Mouse (Mus musculus) cerebellum, adult 2 months (tissue): ENCODE measurements at regions not wholly inside any gene's neighbourhood (a gene's known extent, or its start where the extent isn't known, plus 50 kb on each side); places are given as distances from the start of the nearest gene placed in this dataset.

Experiments used
- DNase-seq, 2 experiments: peaks; one replicate each; pipeline ENCODE4 v3.0.0; 2021
- H3K27ac ChIP-seq: fragments of 200-500 bp; 2 replicates; pipeline ENCODE4 v1.5.1; 2012; ENCODE audit warnings: low read length, control low read depth, inconsistent platforms; ENCODE audit not compliant: insufficient read depth
- H3K27me3 ChIP-seq: fragments of 200-500 bp; 2 replicates; pipeline ENCODE4 v1.6.1; 2012; ENCODE audit warnings: inconsistent platforms, mild to moderate bottlenecking, low read length, moderate library complexity; ENCODE audit not compliant: control insufficient read depth, insufficient read depth
- H3K4me1 ChIP-seq: fragments of 200-500 bp; 2 replicates; pipeline ENCODE4 v1.6.1; 2011; ENCODE audit warnings: low read length; ENCODE audit not compliant: control insufficient read depth, insufficient read depth
- H3K4me3 ChIP-seq: fragments of 200-500 bp; replicated peaks from 2 replicates; pipeline ENCODE3; 2011; ENCODE audit warnings: mild to moderate bottlenecking, low read depth, low read length, control low read depth; ENCODE audit not compliant: insufficient read depth
- CTCF ChIP-seq: fragments of 200-500 bp; IDR thresholded peaks from 2 replicates; pipeline ENCODE4 v1.5.1; 2011; ENCODE audit warnings: low read depth, mild to moderate bottlenecking, control low read depth, low read length, moderate library complexity, borderline replicate concordance; ENCODE audit not compliant: insufficient read depth
- POLR2A ChIP-seq: fragments of 200-500 bp; IDR thresholded peaks from 2 replicates; pipeline ENCODE4 v1.6.1; 2011; ENCODE audit warnings: low read length, control low read depth, borderline replicate concordance; ENCODE audit not compliant: insufficient read depth
- WGBS: fragments of 180-500 bp; shearing (Covaris S2); methylation state at CpG from one replicate; pipeline ENCODE4 v1.1.7; 2018; 5-methylcytosine and 5-hydroxymethylcytosine counted together

DNA sequence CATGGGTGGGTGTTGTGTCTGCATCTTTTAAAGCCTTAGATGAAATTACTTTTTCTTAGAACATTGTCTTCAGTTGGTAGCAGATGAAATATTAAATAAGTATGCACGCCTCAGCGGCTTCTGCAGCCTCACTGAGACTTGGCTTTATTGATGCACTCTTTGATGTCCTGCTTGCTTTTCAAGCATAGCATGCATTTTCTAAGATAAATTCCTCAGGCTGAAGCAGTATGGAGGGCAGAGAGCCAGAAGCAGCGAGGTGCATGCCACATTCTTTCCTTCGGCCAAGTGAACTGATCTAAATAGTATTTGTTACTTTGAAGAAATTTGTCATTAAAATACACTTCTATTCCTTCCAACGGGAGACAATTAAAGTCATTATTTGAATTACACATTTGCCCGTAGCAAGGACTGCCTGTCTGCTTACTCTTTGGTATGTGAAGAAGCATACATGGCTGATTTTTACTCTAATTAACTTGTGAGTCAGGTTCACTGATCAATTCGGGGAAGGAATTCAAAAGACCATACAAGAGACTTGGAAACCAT is 224.3 kb upstream of the Nrsn1 start:
- Histone ChIP-seq H3K4me3 (no peak overlapping the region), H3K27me3 (no peaks in the 10 kb centered on the region), H3K27ac (no peak overlapping the region), H3K4me1 (no peaks in the 10 kb centered on the region)
- TF ChIP-seq CTCF = no peak
- DNase-seq = no peak
- WGBS = 8% methylated on average over 7 of the region's 7 CpGs

GRCm38 (mm10) chr13:25490036-25490435 is 219.7 kb upstream of the Nrsn1 start:
- no peaks in the 10 kb centered on the region for H3K4me1 ChIP-seq
- H3K4me3 ChIP-seq = no peak overlapping the region
- no peak for DNase-seq
- TF ChIP-seq CTCF (no peak), POLR2A (no peak)
- H3K27ac ChIP-seq = no peak overlapping the region
- no peaks in the 10 kb centered on the region for H3K27me3 ChIP-seq
- WGBS = 64% methylated on average over 4 of the region's 4 CpGs

DNA sequence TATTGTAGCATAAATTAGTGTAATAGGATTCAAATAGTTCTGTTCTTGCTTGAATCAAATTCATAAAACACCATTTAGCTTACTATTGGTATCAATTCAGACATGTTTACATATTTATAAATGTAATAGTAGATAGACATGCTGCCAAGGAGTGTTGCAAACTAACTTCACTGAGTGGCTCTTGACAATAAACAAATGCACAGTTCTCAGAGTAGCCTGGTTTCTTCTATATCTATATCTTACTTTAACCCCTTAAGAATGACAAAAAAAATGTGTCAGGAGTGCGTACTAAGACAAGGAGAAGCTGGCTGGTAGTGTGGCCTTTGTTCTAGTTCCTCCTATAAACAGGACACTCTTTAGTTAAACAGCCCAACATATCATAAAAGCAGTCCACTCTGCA is 213.0 kb upstream of the Nrsn1 start:
- DNase-seq = no peak
- Histone ChIP-seq H3K4me1 (no peaks in the 10 kb centered on the region), H3K4me3 (no peak overlapping the region), H3K27ac (no peak overlapping the region), H3K27me3 (no peaks in the 10 kb centered on the region)
- TF ChIP-seq POLR2A = no peak
- no peak for TF ChIP-seq CTCF
- WGBS = 78% methylated on average over 1 of the region's 1 CpGs

GRCm38 (mm10) chr13:25451917-25452316 is 181.6 kb upstream of the Nrsn1 start:
- H3K27me3 ChIP-seq = no peaks in the 10 kb centered on the region
- H3K4me3 ChIP-seq = no peak overlapping the region
- TF ChIP-seq POLR2A = no peak
- TF ChIP-seq CTCF = no peak
- 68% methylated on average over 9 of the region's 9 CpGs for WGBS
- no peak for DNase-seq
- no peaks in the 10 kb centered on the region for H3K4me1 ChIP-seq
- no peak overlapping the region for H3K27ac ChIP-seq

DNA sequence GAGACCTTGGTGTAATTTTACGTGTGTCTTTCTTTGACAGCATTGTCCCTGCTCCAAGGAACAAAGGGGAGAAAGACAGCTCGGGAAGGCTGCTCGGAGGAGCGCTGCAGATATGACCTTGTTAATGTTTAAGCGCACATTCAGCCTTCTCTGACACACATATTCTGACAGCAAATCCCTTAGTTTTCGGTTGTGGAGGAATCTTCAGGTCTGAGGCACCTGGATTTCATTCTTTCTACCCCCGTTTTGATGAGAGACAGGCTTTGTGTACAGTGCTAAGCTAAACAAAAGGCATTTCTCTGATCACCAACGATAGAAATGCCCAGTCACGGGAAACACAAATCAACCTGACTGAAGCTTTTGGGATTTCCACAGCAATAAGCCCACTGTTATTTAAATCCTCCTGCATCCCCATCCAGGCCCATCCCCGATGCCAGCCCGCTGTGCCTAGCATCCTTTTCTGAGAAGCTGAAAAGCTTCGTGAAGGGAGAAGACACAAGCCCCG is 181.1 kb upstream of the Nrsn1 start:
- no peak overlapping the region for H3K4me3 ChIP-seq
- no peaks in the 10 kb centered on the region for H3K4me1 ChIP-seq
- TF ChIP-seq CTCF = no peak
- TF ChIP-seq POLR2A = no peak
- DNase-seq = no peak
- no peaks in the 10 kb centered on the region for H3K27me3 ChIP-seq
- 19% methylated on average over 13 of the region's 13 CpGs for WGBS
- H3K27ac ChIP-seq = no peak overlapping the region

- TF ChIP-seq POLR2A = no peak
- TF ChIP-seq CTCF = no peak
- Histone ChIP-seq H3K27me3 (no peaks in the 10 kb centered on the region), H3K4me1 (no peaks in the 10 kb centered on the region), H3K4me3 (no peak overlapping the region), H3K27ac (no peak overlapping the region)
- no peak for DNase-seq
- WGBS = 23% methylated on average over 6 of the region's 6 CpGs
Measured at GRCm38 (mm10) chr13:25429701-25430418, 159.6 kb upstream of the Nrsn1 start.

- WGBS = 33% methylated on average over 3 of the region's 3 CpGs
- Histone ChIP-seq H3K4me3 (no peak overlapping the region), H3K27me3 (no peaks in the 10 kb centered on the region), H3K4me1 (no peaks in the 10 kb centered on the region), H3K27ac (no peak overlapping the region)
- no peak for DNase-seq
- TF ChIP-seq POLR2A (no peak), CTCF (no peak)
Measured at GRCm38 (mm10) chr13:25403182-25403795, 133.0 kb upstream of the Nrsn1 start.

DNA sequence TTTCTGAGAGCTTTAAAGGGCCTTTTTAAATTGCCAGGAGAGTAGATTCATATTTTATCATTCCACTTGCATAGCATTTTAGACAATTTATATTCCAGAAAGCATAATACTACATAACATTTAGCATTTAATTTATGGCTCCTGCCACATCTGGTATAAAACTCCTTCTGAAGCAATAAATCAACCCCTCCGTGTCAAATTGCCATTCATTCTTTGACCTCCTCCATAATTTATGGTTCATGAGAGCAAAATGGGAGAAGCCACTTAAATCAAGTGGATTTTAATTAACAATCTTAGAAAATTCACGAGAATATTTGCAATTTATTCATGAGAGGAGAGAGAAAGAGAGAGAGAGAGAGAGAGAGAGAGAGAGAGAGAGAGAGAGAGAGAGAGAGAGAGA is 132.4 kb upstream of the Nrsn1 start:
- Histone ChIP-seq H3K27ac (no peak overlapping the region), H3K4me1 (no peaks in the 10 kb centered on the region), H3K4me3 (no peak overlapping the region), H3K27me3 (no peaks in the 10 kb centered on the region)
- no peak for TF ChIP-seq POLR2A
- no peak for TF ChIP-seq CTCF
- 15% methylated on average over 2 of the region's 2 CpGs for whole genome bisulfite sequencing
- no peak for DNase-seq
